Mouse (Mus musculus) heart, postnatal 4 days (tissue): ENCODE measurements at regions not wholly inside any gene's neighbourhood (a gene's known extent, or its start where the extent isn't known, plus 50 kb on each side); places are given as distances from the start of the nearest gene placed in this dataset.

Experiments used
- DNase-seq: peaks from one replicate; pipeline ENCODE4 v3.0.0; 2021

- no peak for DNase-seq
Observed at GRCm38 (mm10) chr6:17157270-17157669, 92.3 kb downstream of the Tes start.

DNA sequence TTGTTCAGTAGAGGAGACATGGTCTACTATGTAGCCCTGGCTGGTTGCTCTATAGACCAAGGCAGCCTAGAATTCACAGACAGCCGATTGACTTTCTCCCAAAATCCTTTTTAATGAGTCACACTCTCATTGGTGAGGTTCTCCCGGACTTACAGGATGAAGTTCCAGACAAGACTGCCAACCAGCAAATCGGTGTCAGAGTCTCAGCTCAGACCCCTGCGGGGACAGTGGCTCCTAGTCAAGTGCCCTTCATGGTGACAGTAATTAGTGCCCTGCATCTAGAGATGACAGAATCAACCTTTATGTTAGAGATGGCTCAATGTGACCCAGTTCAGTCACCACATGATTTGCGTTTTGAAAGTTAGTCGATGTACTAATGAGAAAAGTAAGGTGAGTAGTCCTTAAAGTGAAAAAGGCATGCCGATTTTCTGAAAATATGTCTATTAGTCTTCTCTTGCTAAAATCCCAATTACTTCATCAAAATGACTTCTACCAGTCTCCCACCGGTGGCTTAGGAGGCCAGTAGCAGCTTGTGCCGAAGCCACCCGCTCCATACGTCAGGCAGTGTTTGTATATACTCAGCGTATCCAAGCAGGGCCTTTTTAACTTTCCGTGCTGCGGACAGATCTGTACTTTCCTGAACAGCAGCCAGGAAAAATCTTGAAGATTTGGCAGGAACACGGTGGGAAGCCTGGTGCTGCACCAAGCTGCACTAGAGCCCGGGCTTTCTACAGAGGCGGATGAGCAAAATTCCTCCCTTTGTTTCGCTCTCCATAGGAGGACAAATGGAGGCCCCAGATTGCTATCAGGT is 105.2 kb downstream of the Tes start:
- DNase-seq: peak; percentile 80

DNA sequence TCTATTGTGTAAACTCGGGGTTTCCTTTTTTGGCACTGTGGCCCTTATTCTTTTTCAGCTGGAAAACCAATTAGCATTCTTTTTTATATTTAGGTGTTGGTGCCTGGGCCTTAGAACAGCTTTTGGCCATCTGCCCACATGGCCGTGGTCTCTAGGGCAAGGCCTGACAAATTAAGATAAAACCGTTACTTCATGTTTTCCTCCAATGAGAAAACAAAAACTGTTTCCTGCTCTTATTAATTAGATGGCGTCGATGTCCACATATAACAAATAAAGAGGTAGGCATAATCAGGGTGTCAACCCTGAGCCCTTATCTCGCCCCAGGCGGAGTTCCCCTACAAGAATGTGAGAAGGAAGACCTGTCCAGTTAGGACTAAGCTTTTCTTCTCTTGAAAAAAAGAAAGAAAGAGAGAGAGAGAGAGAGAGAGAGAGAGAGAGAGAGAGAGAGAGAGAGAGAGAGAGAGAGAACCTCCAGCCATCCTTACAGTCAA is 105.9 kb downstream of the Tes start:
- peak; percentile 83 for DNase-seq

DNA sequence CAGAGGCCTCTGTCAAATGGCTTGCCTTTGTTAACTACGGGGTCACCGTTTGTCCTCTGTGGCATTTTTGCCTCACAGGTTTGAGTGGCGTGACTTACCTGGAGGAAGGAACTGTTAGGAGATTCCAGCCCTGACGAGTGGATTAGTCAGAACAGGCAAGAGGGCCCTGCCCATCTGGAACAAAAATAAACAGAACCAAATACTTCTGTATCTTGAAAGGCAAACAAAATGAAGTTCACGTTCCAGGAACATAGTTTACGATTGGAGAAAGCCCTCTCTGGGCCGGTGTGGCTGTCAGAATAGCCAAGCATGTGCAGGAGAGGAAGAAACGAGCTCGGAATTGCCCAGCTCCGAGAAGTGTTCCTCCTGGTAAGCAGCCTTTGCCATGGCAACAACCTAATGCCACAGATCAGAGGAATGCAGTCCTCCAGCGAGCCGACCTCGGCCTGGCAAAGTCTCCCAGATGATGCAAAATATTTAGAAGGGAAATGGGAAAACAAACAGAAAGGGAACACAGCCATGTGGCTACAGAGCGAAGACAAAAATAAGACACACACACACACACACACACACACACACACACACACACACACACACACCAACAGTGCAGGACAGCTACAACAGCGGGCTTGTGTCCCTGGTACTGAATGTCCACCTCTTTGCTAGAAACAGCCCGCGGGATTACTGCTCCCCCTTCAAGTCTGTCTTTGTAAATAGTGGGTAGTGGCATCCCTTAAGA is 106.5 kb downstream of the Tes start:
- DNase-seq: peak; percentile 29

GRCm38 (mm10) chr6:17172050-17172449 is 107.1 kb downstream of the Tes start:
- DNase-seq: no peak

GRCm38 (mm10) chr6:17177153-17177552 is 103.8 kb upstream of the Cav2 start:
- DNase-seq: peak; percentile 51

DNA sequence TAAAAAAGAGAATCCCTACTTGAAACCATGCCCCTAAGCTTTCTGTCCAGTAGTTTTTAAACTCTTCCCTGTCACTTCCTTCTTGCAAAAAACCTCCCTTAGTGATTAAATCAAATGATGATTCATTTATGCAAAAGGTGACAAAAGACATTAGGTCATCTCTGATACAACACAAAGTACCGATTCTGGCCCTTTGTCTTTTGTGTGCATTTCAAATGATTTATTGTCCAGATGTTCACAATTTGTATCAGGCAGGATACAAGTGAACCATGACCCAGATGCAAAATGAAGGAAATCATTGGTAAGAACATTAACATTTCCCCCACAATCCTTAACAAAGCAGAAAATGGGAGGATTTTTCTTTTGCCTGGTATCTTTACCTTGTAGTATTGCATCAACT is 101.5 kb upstream of the Cav2 start:
- DNase-seq: no peak

- DNase-seq: no peak
Observed at GRCm38 (mm10) chr6:17186604-17187003, 94.4 kb upstream of the Cav2 start.

- no peak for DNase-seq
Observed at GRCm38 (mm10) chr6:17187106-17187505, 93.9 kb upstream of the Cav2 start.

DNA sequence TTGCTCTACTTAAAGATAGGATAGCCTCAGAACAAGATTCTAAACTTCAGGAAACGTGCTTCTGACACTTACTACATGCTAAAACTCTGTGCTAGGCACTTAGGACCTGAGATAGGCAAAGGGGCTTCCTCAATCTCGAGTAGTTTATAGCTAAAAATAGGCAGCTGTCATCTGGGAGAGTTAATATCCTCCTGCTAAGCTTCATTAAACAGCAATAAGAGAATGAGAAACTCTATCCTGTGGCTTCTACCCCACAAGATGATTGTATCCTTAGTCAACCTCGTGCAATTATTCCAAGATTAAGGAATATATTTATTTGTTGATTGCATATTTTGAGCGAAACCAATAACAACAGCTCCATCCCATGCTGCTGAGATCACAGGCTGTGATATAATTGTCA is 85.4 kb upstream of the Cav2 start:
- DNase-seq: no peak

DNA sequence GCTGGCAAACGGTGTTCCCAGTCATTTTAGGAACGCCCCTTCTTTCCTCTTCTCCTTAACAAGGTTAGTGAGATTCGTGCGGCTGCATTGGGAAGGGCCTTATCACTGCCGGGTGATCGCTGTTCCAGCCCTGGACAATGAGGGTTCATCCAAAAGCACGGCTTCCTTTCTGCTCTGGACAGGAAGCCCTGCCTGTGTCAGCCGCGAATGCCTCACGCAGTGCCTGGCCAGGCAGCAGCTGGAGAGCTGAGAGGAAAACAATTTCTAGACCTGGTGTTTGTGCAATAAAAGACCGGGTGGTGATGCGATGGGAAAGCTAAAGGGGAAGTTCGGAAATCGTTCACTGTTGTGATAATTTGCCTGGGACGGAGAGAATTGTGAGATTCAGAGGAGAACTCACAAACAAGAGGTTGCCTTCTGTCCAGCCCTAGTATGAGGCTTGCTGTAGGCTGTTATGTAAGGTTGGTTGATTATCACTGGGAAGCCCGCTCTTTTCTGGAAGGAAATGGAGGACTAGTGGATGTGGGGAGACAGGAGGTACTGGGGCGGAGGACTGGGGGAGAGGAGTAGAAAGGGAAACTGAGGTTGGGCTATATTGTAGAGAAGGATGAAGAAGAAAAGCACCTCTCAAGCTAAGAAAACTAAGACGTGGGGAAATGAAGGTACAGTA is 83.1 kb upstream of the Cav2 start:
- DNase-seq: peak; percentile 63

DNA sequence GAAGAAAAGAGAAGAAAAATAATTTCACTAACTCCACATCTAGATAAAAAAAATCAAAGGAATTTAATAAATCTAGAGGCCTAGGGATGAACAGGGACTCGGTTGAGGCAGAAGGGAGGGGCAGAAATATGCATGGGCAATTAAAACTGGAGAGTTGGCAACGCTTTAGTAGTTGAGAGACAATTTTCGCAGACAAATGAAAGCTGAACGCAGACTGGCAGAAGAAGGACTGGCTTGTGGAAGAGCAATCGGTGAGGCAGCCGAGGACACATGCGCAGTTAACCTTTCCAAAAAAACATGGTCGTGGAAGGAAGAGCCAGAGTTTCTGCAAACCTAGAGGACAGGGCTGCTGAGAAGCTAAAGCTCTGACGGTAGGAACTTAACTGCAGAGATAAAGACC is 82.1 kb upstream of the Cav2 start:
- DNase-seq: no peak

- no peak for DNase-seq
Observed at GRCm38 (mm10) chr6:17201916-17202636, 78.9 kb upstream of the Cav2 start.

DNA sequence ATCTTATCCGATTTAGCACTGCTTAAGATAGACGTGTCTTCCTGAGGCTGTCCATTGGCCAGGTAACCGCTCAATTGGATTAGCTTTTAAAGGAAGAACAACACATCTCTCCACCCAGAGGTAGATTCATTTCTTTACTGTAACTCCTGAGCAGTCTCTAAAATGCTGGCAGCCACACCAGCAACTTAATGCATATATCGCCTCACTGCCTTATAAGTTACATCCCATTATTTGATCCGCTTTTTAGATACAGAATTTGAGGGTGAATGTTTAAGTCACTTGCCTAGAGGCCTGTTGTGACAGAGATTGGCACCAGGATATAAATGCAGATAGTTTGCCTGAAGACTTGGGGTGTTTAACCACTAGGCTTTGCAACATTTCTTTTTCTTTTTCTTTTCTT is 77.7 kb upstream of the Cav2 start:
- DNase-seq: no peak

GRCm38 (mm10) chr6:17203900-17204686 is 76.9 kb upstream of the Cav2 start:
- DNase-seq: no peak

GRCm38 (mm10) chr6:17206932-17207331 is 74.1 kb upstream of the Cav2 start:
- DNase-seq: no peak

GRCm38 (mm10) chr6:17209792-17210191 is 71.2 kb upstream of the Cav2 start:
- DNase-seq: no peak

DNA sequence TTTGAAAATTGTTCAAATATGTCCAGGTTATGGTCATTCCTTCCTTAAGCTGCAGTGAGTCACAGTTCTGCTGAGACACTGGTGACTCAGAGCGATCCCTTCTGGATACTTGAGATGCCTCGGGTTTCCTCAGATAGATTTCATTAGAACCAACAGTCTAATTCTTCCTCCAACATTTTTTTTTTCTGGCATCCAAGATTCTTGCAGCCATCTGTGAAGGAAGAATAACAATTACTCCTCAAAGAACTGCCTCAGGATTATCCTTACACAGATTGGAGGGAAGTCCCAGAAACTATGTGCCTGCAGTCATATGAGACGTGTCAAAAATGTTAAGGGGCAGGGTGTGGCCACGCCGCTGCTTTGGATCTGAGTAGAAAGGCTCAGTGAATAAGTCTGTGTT is 69.6 kb upstream of the Cav2 start:
- DNase-seq: no peak

GRCm38 (mm10) chr6:17214774-17215173 is 66.2 kb upstream of the Cav2 start:
- no peak for DNase-seq

- no peak for DNase-seq
Observed at GRCm38 (mm10) chr6:17216442-17216841, 64.5 kb upstream of the Cav2 start.

DNA sequence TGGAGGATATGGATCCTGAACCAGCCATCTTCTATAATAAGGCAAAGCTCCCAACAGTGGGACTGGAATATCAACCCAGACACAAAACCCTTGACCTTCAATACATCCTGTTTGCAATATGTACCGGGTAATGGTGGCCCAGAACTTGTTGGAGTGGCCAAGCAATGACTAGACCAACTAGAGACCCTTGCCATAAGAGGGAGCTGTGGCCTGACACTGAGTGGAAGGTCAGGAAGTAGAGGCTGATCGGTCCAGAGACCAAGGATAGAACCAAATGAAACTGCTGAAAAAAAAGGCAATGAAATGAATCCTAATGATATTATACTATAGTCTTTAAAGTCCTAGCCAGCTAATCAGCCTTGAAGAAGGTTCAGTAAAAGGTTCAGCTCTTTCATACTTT is 57.2 kb upstream of the Cav2 start:
- DNase-seq: no peak

GRCm38 (mm10) chr6:17224852-17225251 is 56.1 kb upstream of the Cav2 start:
- DNase-seq: peak; percentile 71
